Mouse (Mus musculus) spleen, adult 2 months (tissue): ENCODE results near the gene Cntn4.

ENCODE experiments used
- CTCF ChIP-seq: fragments of 200-500 bp; IDR thresholded peaks from 2 replicates; pipeline ENCODE4 v1.5.1; 2011; ENCODE audit warnings: mild to moderate bottlenecking, inconsistent platforms; ENCODE audit not compliant: insufficient read depth, insufficient read length, insufficient replicate concordance; ENCODE audit errors: extremely low read depth
- POLR2A ChIP-seq: fragments of 200-500 bp; IDR thresholded peaks from 2 replicates; pipeline ENCODE4 v1.6.1; 2011; ENCODE audit warnings: low read depth, low read length, inconsistent platforms

DNA sequence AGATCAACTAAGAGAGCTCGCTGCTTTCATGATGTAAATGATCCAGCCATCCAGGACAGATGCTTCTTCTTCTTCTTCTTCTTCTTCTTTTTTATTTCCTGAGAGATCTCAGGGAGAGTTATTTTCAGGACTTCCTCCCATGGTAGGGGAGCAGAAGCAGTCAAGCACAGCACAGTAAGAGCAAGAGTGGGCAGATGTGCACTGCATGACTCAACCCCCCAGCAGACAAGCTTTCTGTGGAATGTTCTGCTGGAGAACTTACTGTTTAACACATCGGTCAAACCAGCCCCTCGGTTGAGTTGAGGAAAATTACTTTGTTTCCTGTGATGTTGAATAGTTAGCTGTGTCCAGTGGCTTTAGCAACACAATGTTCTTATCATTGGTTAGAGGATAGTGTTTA is 731.2 kb downstream of the Cntn4 start:
- no peak for TF ChIP-seq POLR2A
- TF ChIP-seq CTCF, result no peak
